Mouse (Mus musculus): Measurements from ENCODE around the gene Pbx4.

- TF ChIP-seq CTCF (IDR thresholded peaks at IDR 0.05) (no peak), EP300 (IDR thresholded peaks at IDR 0.05; ENCODE audit: insufficient read depth, low read depth, low read length) (no peak)
Measured at GRCm38 (mm10) chr8:69911917-69912316, 79.6 kb downstream of the Pbx4 start.
